In the genomic region with DNA sequence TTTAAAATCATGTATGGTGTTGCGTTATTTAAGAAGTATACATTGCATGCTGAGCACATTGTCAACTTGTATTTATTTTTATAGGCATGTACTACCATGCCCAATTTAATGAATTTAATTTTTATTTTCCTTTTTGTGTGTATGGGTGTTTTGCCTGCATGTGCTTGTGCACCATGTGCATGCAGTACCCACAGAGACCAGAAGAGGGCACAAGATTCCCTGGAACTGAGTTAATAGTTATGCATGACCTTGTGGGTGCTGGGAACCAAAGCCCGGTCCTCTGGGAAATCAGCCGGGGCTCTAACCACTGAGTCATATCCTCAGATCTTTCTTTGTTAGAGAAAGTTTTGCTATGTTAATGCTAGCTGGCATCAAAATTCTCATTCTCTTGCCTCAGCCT, we compare ENCODE assay signal across 20 mouse cellular contexts. TPM values are rescaled to one million over a fixed set of nuclear protein-coding genes. Genes with fewer than 3 reads are reported as not detected.
DNase-seq lines count a peak whose midpoint lies in the region; ATAC-seq and TF ChIP-seq lines count a peak whose summit lies in the region.
"Had no signal": no experiment of that assay in that cellular context is flagged by ENCODE, and none has a peak within 500 bp of the region (broad histone marks: within the 10 kb centered on the region; RNA-seq: fewer than 3 reads in every experiment).

No protein-coding gene starts in this region.

- H3K36me3 ChIP-seq in testis, adult 2 months (ENCODE audit: control insufficient read depth, insufficient read depth, low read length) = no peaks in the 10 kb centered on the region
- H3K36me3 ChIP-seq in stomach, postnatal 0 days (ENCODE audit: control insufficient read depth, insufficient read depth, low read length) = no peaks in the 10 kb centered on the region
- H3K36me3 ChIP-seq: intestine, embryonic 15.5 days; liver, embryonic 13.5 days had no signal

- no peaks in the 10 kb centered on the region for H3K4me1 ChIP-seq in testis, adult 2 months (ENCODE audit: control insufficient read depth, insufficient read depth, low read length)
- H3K4me1 ChIP-seq in stomach, postnatal 0 days (replicated peaks; ENCODE audit: control insufficient read depth, insufficient read depth) = no peaks in the 10 kb centered on the region
- H3K4me1 ChIP-seq: heart, embryonic 15.5 days; intestine, embryonic 15.5 days; liver, embryonic 13.5 days; neural tube, embryonic 13.5 days had no signal

- TF ChIP-seq EP300 in stomach, postnatal 0 days (optimal IDR thresholded peaks at IDR 0.05) = no peak

- no peak overlapping the region for H3K9ac ChIP-seq in stomach, postnatal 0 days (ENCODE audit: low read length)
- H3K9ac ChIP-seq: heart, embryonic 15.5 days; intestine, embryonic 15.5 days; liver, embryonic 13.5 days; neural tube, embryonic 13.5 days had no signal

- no peaks in the 10 kb centered on the region for H3K27me3 ChIP-seq in testis, adult 2 months (ENCODE audit: control insufficient read depth, insufficient read depth, low read length)
- H3K27me3 ChIP-seq in stomach, postnatal 0 days (ENCODE audit: control insufficient read depth, insufficient read depth, low read length) = no peaks in the 10 kb centered on the region
- H3K27me3 ChIP-seq: heart, embryonic 15.5 days; intestine, embryonic 15.5 days; liver, embryonic 13.5 days; neural tube, embryonic 13.5 days had no signal

- intact Hi-C loops in gastrocnemius, postnatal 36 days (cut with DNase I) = no loop called here

- H3K4me3 ChIP-seq in layer of hippocampus, adult 2 months = no peak overlapping the region
- H3K4me3 ChIP-seq in testis, adult 2 months (ENCODE audit: control insufficient read depth, low read depth, low read length) = no peak overlapping the region
- H3K4me3 ChIP-seq in stomach, postnatal 0 days (ENCODE audit: low read depth, low read length) = no peak overlapping the region
- H3K4me3 ChIP-seq: erythroblast, embryonic 14.5 days; gastrocnemius, adult 2 months; heart, embryonic 15.5 days; intestine, embryonic 15.5 days; liver, embryonic 13.5 days; neural tube, embryonic 13.5 days had no signal

- no peak for TF ChIP-seq POLR2A in testis, adult 2 months (IDR thresholded peaks at IDR 0.05; ENCODE audit: control insufficient read depth, low read depth, low read length)

- H3K9me3 ChIP-seq in stomach, postnatal 0 days (ENCODE audit: control insufficient read depth, low read length) = no peaks in the 10 kb centered on the region
- H3K9me3 ChIP-seq: heart, embryonic 15.5 days; intestine, embryonic 15.5 days; liver, embryonic 13.5 days had no signal

- peak; percentile 56 for TF ChIP-seq CTCF in layer of hippocampus, adult 2 months (conservative IDR thresholded peaks at IDR 0.05)
- 0 out of 2 replicates have a peak, but pooled peaks have one; percentile 28 for TF ChIP-seq CTCF in testis, adult 2 months (IDR thresholded peaks at IDR 0.05; ENCODE audit: control insufficient read depth, insufficient read depth, insufficient replicate concordance, low read depth, low read length)
- TF ChIP-seq CTCF in stomach, postnatal 0 days (IDR thresholded peaks at IDR 0.05; ENCODE audit: low read depth) = peak; percentile 48

- no peak for ATAC-seq in CD4-positive, CD25-positive, alpha-beta regulatory T cell, adult 4 months
- no peak for ATAC-seq in stomach, postnatal 0 days (ENCODE audit: low FRiP score, low TSS enrichment)
- ATAC-seq: forebrain, embryonic 16.5 days; intestine, embryonic 15.5 days had no signal

- WGBS in stomach, postnatal 0 days = 97% methylated on average over 3 of the region's 3 CpGs

- H3K27ac ChIP-seq in layer of hippocampus, adult 2 months = no peak overlapping the region
- H3K27ac ChIP-seq in testis, adult 2 months (ENCODE audit: control insufficient read depth, insufficient read depth, low read depth, low read length) = no peak overlapping the region
- H3K27ac ChIP-seq in stomach, postnatal 0 days (replicated peaks) = no peak overlapping the region
- H3K27ac ChIP-seq: gastrocnemius, adult 2 months; heart, embryonic 15.5 days; intestine, embryonic 15.5 days; liver, embryonic 13.5 days; neural tube, embryonic 13.5 days had no signal

- no peak overlapping the region for H3K4me2 ChIP-seq in stomach, postnatal 0 days (replicated peaks; ENCODE audit: low read depth)
- H3K4me2 ChIP-seq: heart, embryonic 15.5 days; intestine, embryonic 15.5 days; liver, embryonic 13.5 days; neural tube, embryonic 13.5 days had no signal

- peak; percentile 18 for DNase-seq in CD4-positive, CD25-positive, alpha-beta regulatory T cell, adult 2 months (ENCODE audit: low read depth, low spot score)
- no peak for DNase-seq in layer of hippocampus, adult 2 months (ENCODE audit: low spot score in 2 of 2)
- DNase-seq in layer of hippocampus, adult 9-10 months (ENCODE audit: low spot score) = no peak
- DNase-seq in testis, postnatal 14 days (ENCODE audit: low spot score) = no peak
- DNase-seq in stomach, postnatal 0 days (ENCODE audit: low spot score) = no peak
- no peak for DNase-seq in gastrocnemius, postnatal 36 days
- DNase-seq: adrenal gland, adult 8-10 months; cerebellum, adult 11-12 months; gastrocnemius, adult 2 months; heart, adult 11 months; kidney, postnatal 10 days; liver, embryonic 13.5 days; thymus, postnatal 36 days had no signal

RNA-seq across cellular contexts. Expression of a gene that starts 28.6 kb away (rescaled TPM):
- polyA plus RNA-seq in CD4-positive, CD25-positive, alpha-beta regulatory T cell, adult 4 months (2017; shearing (Covaris generic)) = 1 to 10 TPM; 4.4 to 5.4 TPM
- 100 to 1,000 TPM; 748 to 817 TPM for total RNA-seq in layer of hippocampus, adult 2 months (2021)
- 11.3 and 13.0 TPM in 2 replicates for polyA plus RNA-seq in testis, adult 2 months (2012; rRNA removed)
- polyA plus RNA-seq in stomach, postnatal 0 days (2015; fragmentation: Nextera tagmentation; extraction: Ambion mirVana) = 28.6 and 30.5 TPM in 2 replicates
- 10 to 100 TPM; 23.6 to 28.3 TPM for total RNA-seq in gastrocnemius, postnatal 36 days (2021)
